In genomic region chr1:88094941-88095492, GRCm38 (mm10) we compare ENCODE assay signal across 8 mouse cellular contexts. TPM values are rescaled to one million over a fixed set of nuclear protein-coding genes. Genes with fewer than 3 reads are reported as not detected.
DNase-seq lines count a peak whose midpoint lies in the region; ATAC-seq and TF ChIP-seq lines count a peak whose summit lies in the region.

Gene Ugt1a7c (plus strand): TSS chr1:88095062.

- no peak for TF ChIP-seq CTCF in heart, adult 2 months (IDR thresholded peaks at IDR 0.05)

- peak; percentile 2 for DNase-seq in thymus, postnatal 25 days
- no peak for DNase-seq in thymus, postnatal 4 days
- peak; percentile 48 to 61 for DNase-seq in heart, adult 2 months
- peak; percentile 66 for DNase-seq in kidney, postnatal 10 days
- no peak for DNase-seq in left cerebral cortex, postnatal 4 days
- no peak for DNase-seq in thymus, postnatal 36 days
- DNase-seq in cerebellum, adult 11-12 months, result no peak

- H3K9ac ChIP-seq in heart, adult 2 months (ENCODE audit: low read depth, low read length), result no peak within 1 kb of the TSS

- TF ChIP-seq POLR2A in heart, adult 2 months (IDR thresholded peaks at IDR 0.05; ENCODE audit: insufficient read depth, low read depth, low read length), result no peak

- peak; percentile 74 for ATAC-seq in megakaryocyte, adult 5-6 weeks (ENCODE audit: poor library complexity, severe bottlenecking)

- H3K4me1 ChIP-seq in heart, adult 2 months (ENCODE audit: control insufficient read depth, insufficient read depth, low read length), result no peaks in the 10 kb centered on the region

- no peak within 1 kb of the TSS; the same call in 1 of the 2 replicates for H3K27ac ChIP-seq in heart, adult 2 months

- no peak for TF ChIP-seq EP300 in heart, adult 2 months (IDR thresholded peaks at IDR 0.05; ENCODE audit: insufficient read depth, low read depth, low read length)

- H3K27me3 ChIP-seq in heart, adult 2 months (ENCODE audit: control insufficient read depth, insufficient read depth, low read length), result no peaks in the 10 kb centered on the region

- intact Hi-C loops in heart, adult 2 months (cut with DNase I), result no loop called here
- intact Hi-C loops in left cerebral cortex, postnatal 4 days (cut with DNase I), result no loop called here

- WGBS in heart, adult 2 months, result 30% methylated on average over 10 of the region's 10 CpGs

- H3K79me2 ChIP-seq in heart, adult 2 months (replicated peaks; ENCODE audit: control insufficient read depth, insufficient read depth, low read length), result no peaks in the 10 kb centered on the region

- H3K4me3 ChIP-seq in heart, adult 2 months, result no peak within 1 kb of the TSS

- no peaks in the 10 kb centered on the region for H3K36me3 ChIP-seq in heart, adult 2 months (ENCODE audit: control insufficient read depth, insufficient read depth, low read length)

RNA-seq across cellular contexts. Expression of gene Ugt1a7c, which starts in this region (rescaled TPM):
- total RNA-seq in heart, adult 2 months (2021), result 1 to 10 TPM in 1 of 2 experiments, under 1 TPM in 1; 0.70 to 1.2 TPM
- 0.26 and 0.90 TPM in 2 replicates for polyA plus RNA-seq in heart, adult 2 months (2012; rRNA removed)
- total RNA-seq in megakaryocyte, adult 5-6 weeks (2015), result 120 and 121 TPM in 2 replicates
- 178 and 196 TPM in 2 replicates for total RNA-seq in megakaryocyte, adult 5-6 weeks (2017)
- under 1 TPM; 0.40 to 0.56 TPM for total RNA-seq in left cerebral cortex, postnatal 4 days (2021)

Comparison
In these comparisons a context has a peak if more than half of its experiments do, and no peak if none do; other contexts are left out.
1. RNA of gene Ugt1a7c (total RNA-seq): 120 to 196 TPM in megakaryocyte, adult 5-6 weeks; 0.70 to 1.2 TPM in heart, adult 2 months and 0.40 to 0.56 TPM in left cerebral cortex, postnatal 4 days; every median in the first group is over 10 times any median in the second.
2. DNase-seq: peak in thymus, postnatal 25 days (single experiment), heart, adult 2 months (2 of 2) and kidney, postnatal 10 days (single experiment); none in thymus, postnatal 4 days (single experiment), left cerebral cortex, postnatal 4 days (single experiment), thymus, postnatal 36 days (0 of 2) and cerebellum, adult 11-12 months (single experiment).